Mouse (Mus musculus) kidney, adult 2 months (tissue): ENCODE results near the gene Lysmd4.
A peak's percentile ranks its signal among the peaks of the same experiment; 100 is the strongest.

ENCODE experiments used
- CTCF ChIP-seq: fragments of 200-500 bp; conservative IDR thresholded peaks from 2 replicates; pipeline ENCODE4 v1.5.1; 2011; ENCODE audit warnings: low read depth, mild to moderate bottlenecking, control low read depth, low read length, moderate library complexity, mixed read lengths; ENCODE audit not compliant: insufficient read depth, insufficient read length
- POLR2A ChIP-seq: fragments of 200-500 bp; IDR thresholded peaks from one replicate; pipeline ENCODE4 v1.6.1; 2011; ENCODE audit warnings: low read depth, low read length, control low read depth

DNA sequence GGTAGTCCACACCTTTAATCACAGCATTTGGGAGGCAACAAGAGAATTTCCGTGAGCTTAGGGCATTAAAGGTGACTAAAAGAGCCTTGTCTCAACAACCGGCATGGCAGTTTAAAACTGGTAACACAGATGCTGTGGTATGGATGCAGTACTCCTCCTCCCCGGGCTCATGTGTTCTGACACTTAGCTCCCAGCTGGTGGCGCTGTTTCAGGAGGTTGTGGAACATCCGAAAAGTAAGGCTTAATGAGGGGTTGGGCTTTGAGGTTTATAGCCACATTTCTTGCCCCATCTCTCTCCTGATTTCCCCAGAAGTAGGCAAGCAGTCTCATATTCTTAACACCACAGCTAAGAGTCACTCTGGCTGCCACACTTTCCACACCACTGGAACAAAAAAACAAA is 133.5 kb downstream of the Lysmd4 start:
- TF ChIP-seq CTCF: peak; percentile 30; the same call in 1 of the 2 replicates
- TF ChIP-seq POLR2A: no peak
